Mouse (Mus musculus): ENCODE data around the gene Zfp11. TPM values are rescaled to one million over a fixed set of nuclear protein-coding genes. Genes with fewer than 3 reads are reported as not detected.
A peak's percentile ranks its signal among the peaks of the same experiment; 100 is the strongest.
"Not testable (repeated sequence)": the region's sequence is repeated elsewhere in the genome, so short reads cannot be mapped to it uniquely, and the experiment has no call there.

The Zfp11 gene
- polyA plus RNA-seq, 1 experiment = 5.3 TPM

DNA sequence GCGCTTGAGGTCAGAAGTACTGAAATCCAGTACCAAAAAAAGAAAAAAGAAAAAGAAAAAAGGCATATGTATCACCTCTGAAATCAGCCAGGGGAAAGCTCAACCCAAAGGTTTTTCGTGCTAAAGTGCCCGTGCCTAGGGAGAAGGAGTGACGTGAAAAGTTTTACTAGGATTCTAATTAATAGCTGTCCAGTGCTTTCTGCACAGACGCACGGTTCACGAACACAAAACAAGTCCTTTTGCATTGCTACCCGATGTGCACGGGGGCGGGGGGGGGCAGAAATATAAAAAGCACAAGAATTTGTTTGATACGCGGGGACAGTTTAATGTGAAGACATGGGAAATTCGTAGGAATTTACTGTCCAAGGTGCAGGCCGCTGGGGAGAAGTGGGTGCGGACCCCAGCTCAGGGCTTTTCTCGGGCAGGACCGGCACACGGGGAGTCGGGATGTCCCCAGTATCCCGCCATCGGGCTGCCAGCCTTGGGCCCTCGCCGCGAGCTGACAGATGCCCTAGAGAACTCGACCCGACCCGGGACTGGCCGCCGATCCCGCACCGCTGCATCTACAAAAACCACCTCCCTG lies 355 bp downstream of the Zfp11 start:
- H3K4me1 ChIP-seq (ENCODE audit: control insufficient read depth, insufficient read depth, low read length) = no peaks in the 10 kb centered on the region
- TF ChIP-seq POLR2A (IDR thresholded peaks at IDR 0.05; ENCODE audit: low read depth, low read length) (no peak), CTCF (IDR thresholded peaks at IDR 0.05; ENCODE audit: borderline replicate concordance, insufficient read depth, low read length) (no peak)
- no peak overlapping the region for H3K27ac ChIP-seq (ENCODE audit: insufficient read depth, low read length)
- peak overlapping the region; percentile 89 for H3K4me3 ChIP-seq (ENCODE audit: insufficient read depth, low read length)

- Histone ChIP-seq H3K4me1 (ENCODE audit: control insufficient read depth, insufficient read depth, low read length) (no peaks in the 10 kb centered on the region), H3K4me3 (ENCODE audit: insufficient read depth, low read length) (no peak overlapping the region), H3K27ac (ENCODE audit: insufficient read depth, low read length) (no peak overlapping the region)
- TF ChIP-seq CTCF (IDR thresholded peaks at IDR 0.05; ENCODE audit: borderline replicate concordance, insufficient read depth, low read length) (no peak), POLR2A (IDR thresholded peaks at IDR 0.05; ENCODE audit: low read depth, low read length) (no peak)
Measured at GRCm38 (mm10) chr5:129667851-129668250, 2.0 kb downstream of the Zfp11 start.

GRCm38 (mm10) chr5:129666271-129666909 lies 3.5 kb downstream of the Zfp11 start:
- H3K4me1 ChIP-seq (ENCODE audit: control insufficient read depth, insufficient read depth, low read length) = no peaks in the 10 kb centered on the region
- H3K4me3 ChIP-seq (ENCODE audit: insufficient read depth, low read length) = no peak overlapping the region
- H3K27ac ChIP-seq (ENCODE audit: insufficient read depth, low read length) = no peak overlapping the region
- no peak for TF ChIP-seq CTCF (IDR thresholded peaks at IDR 0.05; ENCODE audit: borderline replicate concordance, insufficient read depth, low read length)
- no peak for TF ChIP-seq POLR2A (IDR thresholded peaks at IDR 0.05; ENCODE audit: low read depth, low read length)

DNA sequence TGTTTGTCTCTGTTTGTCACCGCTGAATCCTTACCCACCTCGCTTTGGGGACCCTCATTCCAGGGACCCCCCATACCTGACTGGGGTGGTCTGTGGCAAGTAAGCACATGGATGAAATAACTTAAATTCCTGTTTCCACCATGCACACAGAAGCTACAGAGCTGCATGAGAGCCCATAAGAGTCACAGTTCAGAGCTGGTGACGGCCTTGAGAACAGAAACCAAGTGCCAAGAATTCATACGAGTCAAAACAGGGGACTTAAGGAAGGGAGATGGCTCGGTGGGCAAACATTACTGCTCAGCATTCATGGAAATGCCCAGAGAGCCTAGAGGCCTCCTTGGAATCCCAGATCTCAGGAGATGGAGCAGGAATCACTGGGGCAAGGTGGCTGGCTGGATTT lies 5.8 kb downstream of the Zfp11 start:
- H3K27ac ChIP-seq (ENCODE audit: insufficient read depth, low read length) = no peak overlapping the region
- no peak overlapping the region for H3K4me3 ChIP-seq (ENCODE audit: insufficient read depth, low read length)
- no peaks in the 10 kb centered on the region for H3K4me1 ChIP-seq (ENCODE audit: control insufficient read depth, insufficient read depth, low read length)
- no peak for TF ChIP-seq CTCF (IDR thresholded peaks at IDR 0.05; ENCODE audit: borderline replicate concordance, insufficient read depth, low read length)
- no peak for TF ChIP-seq POLR2A (IDR thresholded peaks at IDR 0.05; ENCODE audit: low read depth, low read length)

DNA sequence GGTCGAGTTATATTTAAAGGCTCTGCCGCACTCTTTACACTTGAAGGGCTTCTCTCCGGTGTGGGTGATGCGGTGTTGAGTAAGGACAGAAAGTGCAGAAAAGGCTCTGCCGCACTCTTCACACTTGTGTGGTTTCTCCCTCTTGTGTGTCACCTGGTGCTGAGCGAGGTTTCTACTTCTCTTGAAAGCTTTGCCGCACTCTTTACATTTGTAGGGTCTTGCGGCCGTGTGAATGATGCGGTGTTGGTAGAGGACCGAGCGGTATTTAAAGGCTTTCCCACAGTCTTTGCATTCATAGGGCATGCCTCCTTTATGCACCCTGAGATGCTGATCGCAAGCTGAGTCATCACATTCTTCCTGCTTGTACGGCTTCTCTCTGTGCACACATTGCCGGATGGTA lies 12.0 kb downstream of the Zfp11 start:
- Histone ChIP-seq H3K4me1 (ENCODE audit: control insufficient read depth, insufficient read depth, low read length) (no peaks in the 10 kb centered on the region), H3K27ac (ENCODE audit: insufficient read depth, low read length) (no peak overlapping the region), H3K4me3 (ENCODE audit: insufficient read depth, low read length) (no peak overlapping the region)
- TF ChIP-seq CTCF (IDR thresholded peaks at IDR 0.05; ENCODE audit: borderline replicate concordance, insufficient read depth, low read length) = no peak

GRCm38 (mm10) chr5:129657016-129657415 lies 12.9 kb downstream of the Zfp11 start:
- Histone ChIP-seq H3K27ac (ENCODE audit: insufficient read depth, low read length) (no peak overlapping the region), H3K4me1 (ENCODE audit: control insufficient read depth, insufficient read depth, low read length) (no peaks in the 10 kb centered on the region), H3K4me3 (ENCODE audit: insufficient read depth, low read length) (no peak overlapping the region)
- no peak for TF ChIP-seq POLR2A (IDR thresholded peaks at IDR 0.05; ENCODE audit: low read depth, low read length)
- TF ChIP-seq CTCF (IDR thresholded peaks at IDR 0.05; ENCODE audit: borderline replicate concordance, insufficient read depth, low read length) = no peak

- Histone ChIP-seq H3K4me3 (ENCODE audit: insufficient read depth, low read length) (no peak overlapping the region), H3K27ac (ENCODE audit: insufficient read depth, low read length) (no peak overlapping the region), H3K4me1 (ENCODE audit: control insufficient read depth, insufficient read depth, low read length) (no peaks in the 10 kb centered on the region)
- TF ChIP-seq POLR2A (IDR thresholded peaks at IDR 0.05; ENCODE audit: low read depth, low read length) (no peak), CTCF (IDR thresholded peaks at IDR 0.05; ENCODE audit: borderline replicate concordance, insufficient read depth, low read length) (no peak)
Measured at GRCm38 (mm10) chr5:129650858-129651257, 19.0 kb downstream of the Zfp11 start.

DNA sequence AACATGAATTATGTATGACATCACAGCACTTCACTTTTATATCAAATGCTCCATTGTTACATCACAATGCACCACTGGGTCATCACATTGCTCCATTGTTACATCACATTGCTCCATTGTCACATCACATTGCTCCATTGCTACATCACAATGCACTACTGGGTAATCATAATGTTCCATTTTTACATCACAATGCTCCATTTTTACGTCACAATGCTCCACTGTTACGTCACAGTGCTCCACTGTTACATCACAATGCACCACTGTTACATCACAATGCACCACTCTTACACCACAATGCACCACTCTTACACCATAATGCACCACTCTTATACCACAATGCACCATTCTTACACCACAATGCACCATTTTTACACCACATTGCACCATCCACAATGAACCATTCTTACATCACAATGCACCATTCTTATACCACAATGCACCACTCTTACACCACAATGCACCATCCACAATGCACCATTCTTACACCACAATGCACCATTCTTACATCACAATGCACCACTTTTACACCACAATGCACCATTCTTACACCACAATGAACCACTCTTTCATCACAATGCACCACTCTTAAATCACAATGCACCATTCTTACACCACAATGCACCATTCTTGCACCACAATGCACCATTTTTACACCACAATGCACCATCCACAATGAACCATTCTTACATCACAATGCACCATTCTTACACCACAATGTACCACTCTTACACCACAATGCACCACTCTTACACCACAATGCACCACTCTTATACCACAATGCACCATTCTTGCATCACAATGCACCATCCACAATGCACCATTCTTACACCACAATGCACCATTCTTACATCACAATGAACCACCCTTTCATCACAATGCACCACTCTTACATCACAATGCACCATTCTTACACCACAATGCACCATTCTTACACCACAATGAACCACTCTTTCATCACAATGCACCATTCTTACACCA lies 37.3 kb downstream of the Zfp11 start:
- H3K4me1 ChIP-seq (ENCODE audit: control insufficient read depth, insufficient read depth, low read length); H3K27ac ChIP-seq (ENCODE audit: insufficient read depth, low read length); H3K4me3 ChIP-seq (ENCODE audit: insufficient read depth, low read length): not testable (repeated sequence)

- not testable (repeated sequence) for H3K4me1 ChIP-seq (ENCODE audit: control insufficient read depth, insufficient read depth, low read length); H3K27ac ChIP-seq (ENCODE audit: insufficient read depth, low read length); H3K4me3 ChIP-seq (ENCODE audit: insufficient read depth, low read length)
Measured at GRCm38 (mm10) chr5:129626586-129626985, 43.3 kb downstream of the Zfp11 start.

DNA sequence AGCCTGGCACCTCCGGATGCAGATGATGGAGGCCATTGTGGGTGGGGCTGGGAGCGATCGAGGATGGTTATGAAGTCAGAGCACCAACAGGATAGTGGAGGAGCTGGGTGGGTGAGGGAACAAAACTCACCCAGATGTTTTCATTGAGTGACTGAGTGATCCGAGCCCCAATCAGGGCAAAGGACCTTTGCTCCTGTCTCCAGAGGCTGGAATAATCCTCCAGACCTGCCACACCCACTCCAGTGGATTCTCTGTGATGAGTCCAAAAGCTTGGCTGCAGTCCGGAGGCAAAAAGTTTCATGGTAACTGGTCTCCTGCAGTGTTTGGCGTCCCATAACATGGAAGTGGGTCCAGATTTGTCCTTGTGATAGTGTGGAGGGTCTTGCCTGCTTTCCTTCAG lies 43.8 kb downstream of the Zfp11 start:
- no peak overlapping the region for H3K4me3 ChIP-seq (ENCODE audit: insufficient read depth, low read length)

More for the DNA sequence above, 43.8 kb downstream of the Zfp11 start:
- Histone ChIP-seq H3K27ac (ENCODE audit: insufficient read depth, low read length) (no peak overlapping the region), H3K4me1 (ENCODE audit: control insufficient read depth, insufficient read depth, low read length) (no peaks in the 10 kb centered on the region)
- no peak for TF ChIP-seq POLR2A (IDR thresholded peaks at IDR 0.05; ENCODE audit: low read depth, low read length)
- TF ChIP-seq CTCF (IDR thresholded peaks at IDR 0.05; ENCODE audit: borderline replicate concordance, insufficient read depth, low read length) = no peak

Measured in embryonic fibroblast, embryonic 13.5 days (primary cell).